Mouse (Mus musculus) midbrain, postnatal 0 days (tissue): ENCODE data around the gene Ap3d1. TPM values are rescaled to one million over a fixed set of nuclear protein-coding genes. Genes with fewer than 3 reads are reported as not detected.

Experiments
- ATAC-seq: fragments of 200-750 bp; cut with Nextera tagmentation; 2 replicates; pipeline ENCODE4 v1.8.0; 2017; ENCODE audit warnings: moderate number of reproducible peaks, mild to moderate bottlenecking, moderate TSS enrichment, moderate library complexity; ENCODE audit not compliant: low FRiP score
- DNase-seq: peaks from one replicate; pipeline ENCODE4 v3.0.0-alpha.2; 2015; ENCODE audit warnings: low spot score
- H3K27ac ChIP-seq: fragments of 300-500 bp; sonication (generic); 2 replicates; pipeline ENCODE4 v1.5.1; 2014; ENCODE audit warnings: low read depth, mild to moderate bottlenecking, low read length, mixed read lengths
- H3K27me3 ChIP-seq: fragments of 300-500 bp; sonication (generic); 2 replicates; pipeline ENCODE4 v1.6.1; 2014; ENCODE audit warnings: low read length, control low read depth, mixed read lengths; ENCODE audit not compliant: insufficient read depth
- H3K36me3 ChIP-seq: fragments of 300-500 bp; sonication (generic); 2 replicates; pipeline ENCODE4 v1.6.1; 2014; ENCODE audit warnings: low read length, control low read depth, mixed read lengths; ENCODE audit not compliant: insufficient read depth
- H3K4me1 ChIP-seq: fragments of 300-500 bp; sonication (generic); 2 replicates; pipeline ENCODE4 v1.6.1; 2014; ENCODE audit warnings: mild to moderate bottlenecking, control low read depth, antibody characterized with exemption, low read length, mixed read lengths; ENCODE audit not compliant: insufficient read depth
- H3K4me2 ChIP-seq: fragments of 300-500 bp; sonication (generic); 2 replicates; pipeline ENCODE4 v1.6.1; 2014; ENCODE audit warnings: low read depth, mild to moderate bottlenecking, low read length, mixed read lengths; ENCODE audit not compliant: poor library complexity, severe bottlenecking
- H3K4me3 ChIP-seq: fragments of 300-500 bp; sonication (generic); 2 replicates; pipeline ENCODE4 v1.5.1; 2014; ENCODE audit warnings: low read depth, mild to moderate bottlenecking, low read length, moderate library complexity
- H3K9ac ChIP-seq: fragments of 300-500 bp; sonication (generic); replicated peaks from 2 replicates; pipeline ENCODE4 v1.6.1; 2014; ENCODE audit warnings: mild to moderate bottlenecking, low read length, moderate library complexity, mixed read lengths; ENCODE audit not compliant: poor library complexity, severe bottlenecking
- H3K9me3 ChIP-seq: fragments of 300-500 bp; sonication (generic); 2 replicates; pipeline ENCODE4 v1.6.1; 2016; ENCODE audit warnings: low read length, control low read depth
- CTCF ChIP-seq: IDR thresholded peaks from 2 replicates; pipeline ENCODE4 v1.5.1; 2016; ENCODE audit warnings: antibody characterized with exemption, mild to moderate bottlenecking
- whole genome bisulfite sequencing: fragments of 180-500 bp; shearing (Covaris S2); extraction: QIAGEN DNeasy Blood & Tissue Kit; methylation state at CpG from one replicate; pipeline ENCODE4 v1.1.7; 2014; 5-methylcytosine and 5-hydroxymethylcytosine counted together
- polyA plus RNA-seq: library from polyadenylated mRNA; unstranded; fragments of >200 nt; fragmentation: Nextera tagmentation; extraction: Ambion mirVana; gene quantifications from 2 replicates; pipeline ENCODE4 v1.2.1, GENCODE M21; 2015
- total RNA-seq: library from RNA; depleted of rRNA; stranded (reverse); fragments of >200 nt; gene quantifications from 2 replicates; pipeline ENCODE4 v1.2.3, GENCODE M21; 2014

Gene Ap3d1
- total and polyA plus RNA-seq, 2 experiments from 2014 or later = 105 to 183 TPM

DNA sequence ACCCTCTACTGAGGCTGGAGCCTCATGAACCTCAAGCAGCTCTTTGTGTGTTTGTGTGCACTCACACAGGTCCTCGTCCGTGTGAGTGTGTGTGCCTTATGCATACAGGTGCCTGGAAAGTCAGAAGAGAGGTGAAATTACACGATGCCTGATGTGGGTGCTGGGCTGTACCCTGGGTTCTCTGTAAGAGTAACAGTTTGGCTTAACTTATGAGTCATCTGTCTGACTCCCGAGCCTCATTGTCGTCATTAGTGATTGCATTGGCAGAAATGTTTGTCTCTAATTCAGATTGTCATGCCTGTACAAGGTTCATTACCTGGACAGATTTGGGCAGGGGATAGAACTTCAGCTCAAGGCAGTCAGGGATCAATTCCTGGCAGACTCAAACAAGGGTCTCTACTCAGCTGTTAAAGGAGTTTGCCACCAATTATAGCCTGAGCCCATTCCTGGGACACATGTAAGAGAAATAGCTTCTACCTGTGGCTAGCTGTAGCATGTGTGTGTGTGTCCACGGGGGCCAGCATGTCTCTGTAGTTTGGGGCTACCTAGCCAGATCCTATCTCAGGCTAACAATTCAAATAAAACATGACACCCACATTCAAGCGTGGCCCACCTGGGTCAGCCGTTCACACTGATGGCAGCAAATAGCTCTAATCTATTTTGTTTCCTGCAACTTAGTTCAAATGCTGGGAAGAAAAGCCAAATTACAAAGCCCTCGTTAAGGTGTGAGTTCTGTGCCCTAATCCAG, 64.8 kb downstream of the Ap3d1 start:
- Histone ChIP-seq H3K27me3 (no peaks in the 10 kb centered on the region), H3K27ac (peak overlapping the region; percentile 97), H3K36me3 (peaks cover 3% of the 10 kb centered on the region), H3K9me3 (no peaks in the 10 kb centered on the region), H3K9ac (peak overlapping the region; percentile 71), H3K4me3 (peak overlapping the region; percentile 96), H3K4me2 (peak overlapping the region; percentile 88), H3K4me1 (peaks cover 22% of the 10 kb centered on the region)
- TF ChIP-seq CTCF = no peak
- ATAC-seq (peak; percentile 1; the same call in 1 of the 2 replicates), DNase-seq (no peak)
- WGBS = 42% methylated on average over 9 of the region's 9 CpGs

DNA sequence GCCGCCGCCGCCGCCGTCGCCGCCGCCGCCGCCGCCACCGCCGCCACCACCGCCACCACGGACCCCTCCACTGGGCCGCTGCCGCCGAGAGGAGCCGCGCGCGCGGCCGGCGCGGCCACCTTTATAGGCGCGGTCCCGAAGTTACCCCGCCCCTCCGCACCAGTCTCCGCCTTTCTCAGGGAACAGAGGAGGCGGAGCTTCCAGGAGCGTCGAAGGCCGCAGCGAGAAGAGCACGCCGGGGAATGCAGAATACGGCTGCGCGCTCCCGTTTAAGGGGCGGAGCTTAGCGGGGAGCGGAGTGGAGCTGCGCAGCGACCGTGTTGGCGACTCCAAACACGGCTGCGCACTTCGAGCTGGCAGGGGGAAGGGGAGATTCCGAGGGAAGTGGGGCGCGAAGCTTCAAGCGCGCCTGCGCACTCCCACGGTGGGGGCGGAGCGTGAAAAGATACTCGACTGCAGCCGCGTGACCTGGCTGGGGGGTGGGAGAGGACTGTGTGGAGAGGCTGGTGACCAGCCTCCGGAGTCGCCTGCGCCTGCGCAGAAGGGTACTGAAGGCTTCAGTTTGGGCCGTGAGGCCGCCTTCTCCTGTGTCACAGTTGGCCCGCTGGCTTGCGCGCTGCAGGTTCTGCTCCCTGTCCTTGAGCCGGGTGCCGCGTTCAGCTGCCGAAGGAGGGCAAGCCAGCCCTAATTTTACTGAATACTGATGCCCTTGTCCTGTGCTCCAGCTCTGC, 65.7 kb downstream of the Ap3d1 start:
- WGBS = under 1% methylated on average over 78 of the region's 78 CpGs
- H3K4me1 ChIP-seq = peaks cover 22% of the 10 kb centered on the region
- peak overlapping the region; percentile 96 for H3K4me3 ChIP-seq
- peak overlapping the region; percentile 98 for H3K9ac ChIP-seq
- no peaks in the 10 kb centered on the region for H3K27me3 ChIP-seq
- H3K4me2 ChIP-seq = peak overlapping the region; percentile 88
- TF ChIP-seq CTCF = no peak
- DNase-seq = peak; percentile 100
- H3K36me3 ChIP-seq = peaks cover 13% of the 10 kb centered on the region
- peak; percentile 93 for ATAC-seq
- no peaks in the 10 kb centered on the region for H3K9me3 ChIP-seq
- H3K27ac ChIP-seq = peak overlapping the region; percentile 97

DNA sequence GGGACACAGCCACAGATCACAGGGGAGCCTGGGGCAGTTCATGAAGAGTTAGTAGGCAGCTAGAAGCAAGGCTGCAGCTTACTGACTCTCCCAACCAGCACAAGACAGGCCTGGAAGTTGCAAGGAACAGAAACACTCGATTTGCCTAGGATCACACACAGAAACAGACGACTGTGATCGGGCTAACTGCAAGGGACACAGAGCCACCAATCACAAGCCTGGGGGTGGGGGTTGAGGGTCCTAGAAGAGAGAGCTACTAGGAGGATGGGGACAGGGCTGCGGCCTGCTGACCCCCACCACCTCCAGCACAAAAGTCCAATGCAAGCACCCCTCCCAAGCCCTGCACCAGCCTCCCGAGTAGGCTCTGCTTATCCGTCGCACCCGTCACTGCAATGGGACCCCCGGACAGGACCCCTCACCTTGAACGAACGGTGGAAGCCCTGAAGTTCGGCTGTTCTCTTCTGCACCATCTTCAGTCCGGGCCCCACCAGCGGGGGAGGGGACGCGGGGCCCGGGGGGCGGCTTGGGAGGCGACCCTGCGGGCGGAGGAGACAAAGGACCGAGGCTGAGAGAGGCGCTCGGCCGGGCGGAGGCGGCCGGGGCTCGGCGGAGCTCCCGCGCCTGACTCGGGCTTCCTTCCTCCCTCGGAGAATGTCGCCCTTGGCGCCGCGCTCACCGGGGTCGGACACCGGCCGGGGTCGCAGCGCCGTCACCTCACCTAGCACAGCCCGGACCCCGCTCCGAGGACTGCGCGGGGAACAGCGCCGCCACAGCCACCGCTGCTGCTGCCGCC, 66.5 kb downstream of the Ap3d1 start:
- WGBS = under 1% methylated on average over 37 of the region's 54 CpGs
- TF ChIP-seq CTCF = no peak
- peak overlapping the region; percentile 96 for H3K4me3 ChIP-seq
- H3K36me3 ChIP-seq = peaks cover 19% of the 10 kb centered on the region
- peaks cover 22% of the 10 kb centered on the region for H3K4me1 ChIP-seq
- peak; percentile 15 for ATAC-seq
- H3K9ac ChIP-seq = peak overlapping the region; percentile 98
- H3K9me3 ChIP-seq = no peaks in the 10 kb centered on the region
- peak overlapping the region; percentile 88 for H3K27ac ChIP-seq
- H3K4me2 ChIP-seq = peak overlapping the region; percentile 88
- DNase-seq = no peak
- H3K27me3 ChIP-seq = no peaks in the 10 kb centered on the region

DNA sequence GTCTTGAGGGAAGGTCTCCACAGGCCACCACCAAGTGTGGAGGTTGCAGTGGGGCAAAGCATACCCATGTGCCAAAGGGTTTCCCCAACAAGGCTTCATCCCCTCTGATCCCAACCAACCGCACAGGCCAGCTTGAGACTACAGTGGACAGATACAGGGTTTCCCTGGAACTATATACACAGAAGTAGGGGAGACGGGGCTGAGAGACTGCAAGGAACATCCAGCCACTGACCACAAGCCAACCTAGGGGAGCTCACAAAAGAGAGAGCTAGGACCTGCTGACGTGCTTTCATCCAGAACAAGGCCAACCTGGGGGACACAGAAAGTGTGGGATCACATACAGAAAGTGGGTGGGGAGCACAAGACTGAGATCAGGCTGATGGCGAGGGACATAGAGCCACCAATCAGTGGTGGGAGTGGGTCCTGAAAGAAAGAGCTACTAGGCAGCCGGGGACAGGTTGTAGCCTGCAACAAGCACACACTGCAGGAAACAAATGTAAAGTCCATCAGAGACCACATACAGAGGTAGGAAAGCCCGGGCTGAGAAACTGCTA, 67.1 kb downstream of the Ap3d1 start:
- WGBS = 10% methylated on average over 6 of the region's 6 CpGs
- DNase-seq (no peak), ATAC-seq (no peak)
- Histone ChIP-seq H3K36me3 (peaks cover 25% of the 10 kb centered on the region), H3K27me3 (no peaks in the 10 kb centered on the region), H3K9ac (peak overlapping the region; percentile 98), H3K27ac (peak overlapping the region; percentile 88), H3K4me1 (peaks cover 22% of the 10 kb centered on the region), H3K4me3 (peak overlapping the region; percentile 96), H3K4me2 (peak overlapping the region; percentile 88), H3K9me3 (no peaks in the 10 kb centered on the region)
- no peak for TF ChIP-seq CTCF

DNA sequence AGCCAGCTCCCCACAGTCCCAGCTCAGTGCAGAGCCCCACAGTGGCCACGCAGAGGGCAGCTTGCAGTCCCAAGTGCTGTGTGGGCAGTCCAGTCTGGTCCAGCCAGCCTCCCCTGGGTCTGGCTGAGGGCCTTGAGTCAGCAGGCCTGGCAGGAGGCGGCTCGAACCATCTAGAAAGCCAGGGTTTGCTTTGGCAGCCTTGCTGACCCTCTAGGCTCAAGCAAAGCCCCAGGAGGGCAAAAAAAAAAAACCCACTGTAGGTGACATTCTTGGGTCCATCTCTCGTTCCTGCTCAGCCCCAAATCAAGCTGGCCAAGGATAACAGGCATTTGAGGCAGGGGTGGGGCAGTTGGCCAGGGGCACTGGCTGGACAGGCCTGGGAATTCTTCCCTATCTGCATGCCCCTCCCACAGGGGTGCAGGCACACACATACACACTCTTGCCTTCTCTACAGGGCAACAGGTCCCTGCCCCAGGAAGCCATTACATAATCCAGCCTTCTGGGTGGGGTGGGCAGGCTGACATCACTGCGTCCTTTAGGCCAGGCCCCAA, 67.8 kb downstream of the Ap3d1 start:
- no peak for TF ChIP-seq CTCF
- Histone ChIP-seq H3K4me3 (peak overlapping the region; percentile 96), H3K4me1 (peaks cover 22% of the 10 kb centered on the region), H3K36me3 (peaks cover 32% of the 10 kb centered on the region), H3K9me3 (no peaks in the 10 kb centered on the region), H3K9ac (peak overlapping the region; percentile 98), H3K4me2 (peak overlapping the region; percentile 88), H3K27me3 (no peaks in the 10 kb centered on the region), H3K27ac (no peak overlapping the region)
- DNase-seq (no peak), ATAC-seq (no peak)
- WGBS = 68% methylated on average over 5 of the region's 5 CpGs
